Mouse (Mus musculus) spleen, postnatal 36 days (tissue): ENCODE measurements around the gene Cd2.
A peak's percentile ranks its signal among the peaks of the same experiment; 100 is the strongest.

ENCODE experiments used
- DNase-seq, 2 experiments: peaks; one replicate each; pipeline ENCODE4 v3.0.0; 2022; ENCODE audit warnings: low spot score in 2 of 2, mixed read lengths in 1 of 2

Gene Cd2

DNA sequence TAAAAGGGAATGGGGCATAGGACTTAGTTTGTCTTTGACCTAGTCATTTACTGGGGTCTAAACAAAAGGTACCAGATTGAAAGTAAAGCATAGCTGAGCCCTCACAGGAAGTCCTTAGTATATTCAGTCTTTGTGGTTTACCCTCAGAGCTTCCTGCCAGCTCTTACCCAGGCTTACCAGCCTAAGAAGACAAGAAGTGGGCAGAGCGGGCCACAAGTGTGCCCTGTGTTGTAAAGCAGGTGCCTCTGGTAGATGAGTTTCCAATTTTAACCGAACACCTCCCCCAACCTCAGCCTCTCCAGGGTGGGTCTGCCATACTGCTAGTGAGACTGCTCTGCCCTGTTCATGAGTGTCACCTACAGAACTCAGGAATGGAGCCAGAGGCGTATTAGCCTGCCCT lies 12.9 kb downstream of the Cd2 start:
- peak; percentile 89 to 91 for DNase-seq

GRCm38 (mm10) chr3:101274041-101274770 lies 13.5 kb downstream of the Cd2 start:
- no peak for DNase-seq

DNA sequence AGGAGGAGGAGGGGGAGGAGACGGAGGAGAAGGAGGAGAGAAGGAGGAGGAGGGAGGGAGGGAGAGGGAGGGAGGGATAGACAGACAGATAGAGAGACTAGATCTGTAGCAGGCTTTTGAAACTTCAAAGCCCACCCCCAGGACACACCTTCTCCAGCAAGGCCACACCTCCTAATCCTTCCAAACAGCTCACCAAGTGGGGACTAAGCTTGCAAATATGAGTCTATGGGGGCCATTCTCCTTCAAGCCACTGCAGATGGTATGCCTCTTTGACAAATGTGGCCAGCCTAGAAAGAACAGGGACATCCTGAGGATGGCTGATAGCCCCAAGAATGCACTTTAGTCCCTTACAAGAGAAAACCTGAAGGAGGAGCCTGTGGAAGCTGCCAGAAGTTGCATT lies 15.6 kb downstream of the Cd2 start:
- no peak for DNase-seq

DNA sequence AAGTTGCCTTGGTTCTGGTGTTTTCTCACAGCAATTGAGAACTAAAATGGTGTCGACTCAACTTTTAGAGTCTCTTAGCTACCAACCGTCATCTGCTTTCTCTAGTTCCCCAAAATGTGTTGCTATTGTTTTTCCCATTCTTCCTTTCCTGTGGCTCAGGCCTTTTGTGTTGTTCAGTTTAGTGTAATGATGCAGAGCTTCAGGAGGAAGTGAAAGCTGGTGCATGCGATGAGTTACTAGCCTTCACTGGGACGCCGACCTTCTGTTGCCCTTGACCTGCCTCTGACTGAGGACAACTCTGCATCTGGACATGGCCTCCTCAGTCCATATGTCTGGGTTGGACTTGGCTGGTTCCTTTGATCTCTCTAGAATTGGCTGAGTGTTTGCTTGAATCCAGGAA lies 16.9 kb downstream of the Cd2 start:
- DNase-seq, result peak; percentile 77 to 84

- no peak for DNase-seq
Measured at GRCm38 (mm10) chr3:101268361-101268760, 19.4 kb downstream of the Cd2 start.

DNA sequence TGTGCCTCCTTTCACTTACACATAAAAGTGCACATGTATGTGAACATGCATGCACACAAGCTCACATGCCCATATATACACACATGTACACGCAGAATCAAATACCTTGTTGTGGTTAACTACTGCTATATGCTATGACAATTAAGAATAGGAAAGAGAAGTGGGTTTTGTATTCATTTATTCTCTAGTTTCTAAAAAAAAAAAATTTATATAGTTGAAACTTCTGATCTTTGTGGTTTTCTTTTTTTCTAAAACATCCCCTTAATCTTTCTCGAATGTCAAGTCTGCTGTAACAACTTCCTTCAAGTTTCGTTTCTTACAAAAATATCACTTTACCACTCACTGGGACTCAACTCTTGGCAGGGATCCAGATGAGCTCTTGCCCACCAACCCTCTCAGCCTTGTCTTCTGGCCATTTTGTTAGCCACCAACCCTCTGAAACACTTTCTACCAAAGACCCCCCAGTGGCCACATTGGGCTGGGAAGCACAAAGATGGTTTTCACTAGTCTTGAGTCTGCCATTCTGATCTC lies 22.1 kb downstream of the Cd2 start:
- DNase-seq, result no peak

- no peak for DNase-seq
Measured at GRCm38 (mm10) chr3:101258976-101259375, 28.8 kb downstream of the Cd2 start.

- DNase-seq, result no peak
Measured at GRCm38 (mm10) chr3:101256090-101256489, 31.6 kb downstream of the Cd2 start.

DNA sequence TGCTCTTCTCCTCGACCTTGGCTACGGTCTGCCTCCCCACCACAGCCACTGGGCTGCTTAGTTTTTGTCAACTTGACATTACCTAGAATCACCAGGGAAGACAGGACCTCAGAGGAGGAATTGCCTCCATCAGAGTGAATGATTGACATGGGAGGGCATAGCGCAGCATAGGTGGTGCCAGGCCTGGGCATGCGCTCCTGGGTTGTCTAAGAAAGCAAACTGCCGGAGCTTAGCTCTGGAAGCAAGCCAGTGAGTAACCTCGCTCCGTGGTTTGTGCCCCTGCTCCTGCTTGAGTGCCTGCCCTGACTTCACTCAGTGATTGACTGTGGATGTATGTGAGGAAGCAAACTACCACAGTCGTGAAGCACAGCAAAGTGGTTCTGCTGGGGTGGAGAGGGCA lies 35.6 kb downstream of the Cd2 start:
- DNase-seq, result no peak

GRCm38 (mm10) chr3:101249846-101250245 lies 37.9 kb downstream of the Cd2 start:
- DNase-seq, result no peak

DNA sequence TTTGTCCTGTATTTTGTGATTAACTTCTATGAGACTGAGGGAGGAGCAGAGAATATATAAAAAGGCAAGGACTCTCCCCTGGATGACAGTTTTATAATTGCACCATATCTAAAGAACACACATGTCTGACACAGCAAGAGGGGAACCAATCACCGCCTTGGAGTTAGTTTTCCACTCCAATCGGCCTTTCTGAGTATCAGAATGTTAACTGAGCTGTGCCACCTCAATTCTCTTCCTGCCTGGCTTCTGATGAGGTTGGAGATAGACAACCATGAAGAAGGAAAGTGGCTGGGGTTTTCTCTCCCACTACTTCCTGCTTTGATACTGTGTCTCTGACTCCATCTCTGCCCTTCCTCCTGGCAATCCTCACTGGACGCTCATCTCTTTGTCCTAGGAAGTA lies 42.5 kb downstream of the Cd2 start:
- no peak for DNase-seq

GRCm38 (mm10) chr3:101243002-101243401 lies 44.7 kb downstream of the Cd2 start:
- DNase-seq, result no peak

GRCm38 (mm10) chr3:101241866-101242265 lies 45.9 kb downstream of the Cd2 start:
- DNase-seq, result no peak

- no peak for DNase-seq
Measured at GRCm38 (mm10) chr3:101240859-101241258, 46.9 kb downstream of the Cd2 start.

DNA sequence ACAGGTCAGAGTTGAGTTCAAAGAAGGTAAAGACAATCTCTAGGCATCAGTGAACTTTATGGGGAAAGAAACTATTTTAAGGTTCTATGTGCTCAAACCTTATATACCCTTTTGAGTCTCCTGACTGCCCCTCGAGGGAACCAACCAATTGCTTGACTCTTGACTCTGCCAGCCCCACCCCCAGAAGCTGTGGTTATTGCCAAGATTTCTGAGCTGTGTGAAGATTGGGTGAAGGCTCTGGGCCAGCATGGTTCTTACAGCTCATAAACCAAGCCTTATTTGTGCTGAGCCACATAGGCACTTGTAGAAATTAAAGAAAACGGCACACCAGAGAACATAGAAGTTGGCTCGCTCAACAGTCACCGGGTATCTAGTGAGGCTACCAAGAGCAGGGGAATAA lies 48.5 kb downstream of the Cd2 start:
- DNase-seq, result no peak

- peak; percentile 20 to 24 for DNase-seq
Measured at GRCm38 (mm10) chr3:101238695-101239094, 49.0 kb downstream of the Cd2 start.

DNA sequence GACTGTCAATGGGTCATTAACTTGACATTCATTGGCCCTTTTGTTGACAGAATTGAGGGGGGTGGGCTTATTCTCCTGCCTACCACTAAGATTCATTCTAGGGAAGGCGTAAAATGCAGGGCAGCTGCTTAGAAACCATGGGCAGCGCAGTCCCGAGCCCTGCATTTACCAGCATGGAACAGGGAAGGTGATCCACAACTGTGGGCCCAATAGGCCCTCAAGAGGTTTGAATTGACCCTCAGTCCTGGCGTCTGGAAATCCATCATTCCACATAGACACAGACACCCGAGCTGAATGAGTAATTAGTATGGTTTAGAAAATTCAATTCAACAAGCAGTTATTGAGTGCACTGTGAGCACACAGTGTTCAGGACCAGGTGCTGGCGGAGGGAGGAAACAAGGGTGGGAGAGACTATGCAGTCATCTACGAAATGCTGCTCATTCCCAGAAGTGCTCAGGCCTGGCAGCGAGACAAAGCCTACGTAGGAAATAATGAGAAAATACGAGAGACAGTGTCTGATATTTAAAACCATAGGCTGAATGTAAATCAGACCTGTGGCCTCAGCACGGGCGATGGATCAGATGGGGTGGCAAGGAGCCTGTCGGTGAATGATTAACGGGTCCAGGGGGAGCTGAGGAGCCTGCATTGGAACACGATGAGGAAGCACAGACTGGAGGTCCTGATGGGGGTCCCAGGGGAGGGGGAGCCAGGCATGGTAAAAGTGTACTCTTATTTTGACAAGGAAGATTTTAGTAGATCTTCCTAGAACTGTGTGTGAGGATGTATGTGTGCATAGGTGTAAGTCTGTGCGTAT lies 50.5 kb downstream of the Cd2 start:
- no peak for DNase-seq

- DNase-seq, result no peak
Measured at GRCm38 (mm10) chr3:101236261-101236660, 51.5 kb downstream of the Cd2 start.

DNA sequence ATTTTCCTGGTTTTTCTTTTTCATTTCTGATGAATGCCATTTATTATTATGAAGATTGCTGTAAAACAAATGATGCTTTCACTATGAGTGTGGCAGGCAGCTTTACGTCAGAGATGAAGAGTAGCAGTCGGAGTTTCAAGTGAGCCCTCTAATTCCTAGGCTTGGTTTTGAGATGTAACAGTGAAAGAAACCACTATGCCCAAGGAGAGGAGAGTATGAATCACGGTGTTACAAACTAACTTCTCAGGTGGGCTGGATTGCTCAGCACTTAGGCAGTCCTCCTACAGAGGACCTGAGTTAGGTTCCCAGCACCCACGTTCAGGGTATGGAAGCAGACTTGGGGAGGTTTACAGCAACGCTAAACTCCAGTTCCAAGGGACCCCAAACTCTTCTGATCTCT lies 52.4 kb downstream of the Cd2 start:
- DNase-seq, result no peak

GRCm38 (mm10) chr3:101233424-101233823 lies 54.3 kb downstream of the Cd2 start:
- DNase-seq, result no peak

GRCm38 (mm10) chr3:101232570-101232969 lies 55.2 kb downstream of the Cd2 start:
- no peak for DNase-seq

DNA sequence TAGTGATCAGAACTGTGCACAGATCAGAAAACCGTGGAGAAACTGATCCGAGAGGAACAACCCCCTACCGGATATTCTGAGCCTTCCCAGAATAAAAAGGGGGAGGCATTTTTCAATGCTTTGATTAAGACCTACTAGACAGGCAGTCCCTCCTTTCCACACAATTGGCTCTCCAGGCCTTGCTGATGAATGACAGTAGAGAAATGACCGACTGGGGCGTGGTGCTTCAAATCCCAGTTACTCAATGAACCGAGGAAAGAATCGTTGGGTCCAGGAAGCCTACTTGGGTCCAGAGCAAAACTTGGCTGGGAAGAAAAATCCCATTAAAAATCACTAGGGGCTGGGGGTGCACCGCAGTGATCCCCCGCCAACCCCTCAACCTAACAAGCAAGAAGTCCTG lies 57.5 kb downstream of the Cd2 start:
- no peak for DNase-seq

DNA sequence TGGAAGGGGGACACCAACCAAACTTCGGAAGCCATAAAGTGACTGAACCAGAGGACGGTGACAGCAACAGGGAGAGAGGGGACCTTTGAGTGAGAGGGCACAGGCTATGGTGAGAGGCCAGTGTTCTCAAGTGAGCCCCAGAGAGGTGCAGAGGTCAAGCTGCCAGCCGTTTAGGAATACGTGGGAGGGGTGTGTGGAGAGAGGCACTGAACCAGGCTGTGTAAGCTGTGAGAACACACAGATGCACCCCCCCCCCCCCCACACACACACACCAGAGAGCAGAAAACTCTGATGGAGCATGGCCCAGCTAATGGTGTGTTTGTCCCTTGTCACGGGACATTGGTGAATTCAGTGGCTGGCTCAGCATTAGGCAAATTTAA lies 58.2 kb downstream of the Cd2 start:
- no peak for DNase-seq
